Mouse (Mus musculus) cerebellum, postnatal 10 days (tissue): Measurements from ENCODE around the gene Xpr1.
"Not testable (repeated sequence)": the region's sequence is repeated elsewhere in the genome, so short reads cannot be mapped to it uniquely, and the experiment has no call there.

Experiments used
- DNase-seq, 2 experiments: peaks; one replicate each; pipeline ENCODE4 v3.0.0; 2021; ENCODE audit warnings: mixed read lengths in 2 of 2

Gene Xpr1

GRCm38 (mm10) chr1:155320091-155320833 is 97.0 kb downstream of the Xpr1 start:
- DNase-seq, result no peak

GRCm38 (mm10) chr1:155319513-155319912 is 97.7 kb downstream of the Xpr1 start:
- no peak for DNase-seq

- DNase-seq, result no peak
These were observed 105.5 kb downstream of the Xpr1 start for GRCm38 (mm10) chr1:155311672-155312071.

GRCm38 (mm10) chr1:155306879-155307278 is 110.3 kb downstream of the Xpr1 start:
- no peak for DNase-seq

GRCm38 (mm10) chr1:155303402-155303801 is 113.8 kb downstream of the Xpr1 start:
- DNase-seq, result no peak

GRCm38 (mm10) chr1:155297615-155298014 is 119.6 kb downstream of the Xpr1 start:
- no peak for DNase-seq

GRCm38 (mm10) chr1:155297203-155297602 is 120.0 kb downstream of the Xpr1 start:
- peak in 1 of 2 experiments; percentile 28 for DNase-seq

GRCm38 (mm10) chr1:155293446-155293845 is 123.8 kb downstream of the Xpr1 start:
- peak; percentile 72 to 94 for DNase-seq

GRCm38 (mm10) chr1:155289411-155289810 is 127.8 kb downstream of the Xpr1 start:
- peak; percentile 46 to 52 for DNase-seq

GRCm38 (mm10) chr1:155288033-155288432 is 129.2 kb downstream of the Xpr1 start:
- no peak for DNase-seq

- no peak for DNase-seq
These were observed 133.4 kb downstream of the Xpr1 start for GRCm38 (mm10) chr1:155283808-155284207.

GRCm38 (mm10) chr1:155281003-155281793 is 136.0 kb downstream of the Xpr1 start:
- DNase-seq, result peak; percentile 87 to 91

- no peak for DNase-seq
These were observed 136.9 kb downstream of the Xpr1 start for GRCm38 (mm10) chr1:155280306-155280705.

- no peak for DNase-seq
These were observed 140.7 kb downstream of the Xpr1 start for GRCm38 (mm10) chr1:155276381-155277033.

- no peak for DNase-seq
These were observed 141.4 kb downstream of the Xpr1 start for GRCm38 (mm10) chr1:155275793-155276192.

GRCm38 (mm10) chr1:155274976-155275375 is 142.2 kb downstream of the Xpr1 start:
- peak; percentile 44 to 57 for DNase-seq

- no peak for DNase-seq
These were observed 144.3 kb downstream of the Xpr1 start for GRCm38 (mm10) chr1:155272953-155273352.

GRCm38 (mm10) chr1:155262496-155262895 is 154.7 kb downstream of the Xpr1 start:
- not testable (repeated sequence) for DNase-seq

- DNase-seq, result no peak
These were observed 162.9 kb downstream of the Xpr1 start for GRCm38 (mm10) chr1:155254309-155254708.

- DNase-seq, result no peak
These were observed 164.1 kb downstream of the Xpr1 start for GRCm38 (mm10) chr1:155253126-155253525.

- DNase-seq, result no peak
These were observed 164.5 kb downstream of the Xpr1 start for GRCm38 (mm10) chr1:155252631-155253121.

GRCm38 (mm10) chr1:155251596-155251995 is 165.6 kb downstream of the Xpr1 start:
- no peak for DNase-seq

GRCm38 (mm10) chr1:155250531-155251135 is 166.6 kb downstream of the Xpr1 start:
- DNase-seq, result peak; percentile 30 to 57
